Mouse (Mus musculus) lung, postnatal 0 days (tissue): ENCODE data around the gene Tenm3.

ENCODE experiments used
- CTCF ChIP-seq: IDR thresholded peaks from 2 replicates; pipeline ENCODE4 v1.5.1; 2016; ENCODE audit warnings: antibody characterized with exemption, mild to moderate bottlenecking
- EP300 ChIP-seq: IDR thresholded peaks from 2 replicates; pipeline ENCODE4 v1.6.1; 2016; ENCODE audit warnings: antibody characterized with exemption, mild to moderate bottlenecking, control low read depth

- TF ChIP-seq CTCF (no peak), EP300 (no peak)
Observed at GRCm38 (mm10) chr8:48635815-48636214, 207.9 kb downstream of the Tenm3 start.
